Mouse (Mus musculus): Measurements from ENCODE around the gene Fryl.

The Fryl gene

DNA sequence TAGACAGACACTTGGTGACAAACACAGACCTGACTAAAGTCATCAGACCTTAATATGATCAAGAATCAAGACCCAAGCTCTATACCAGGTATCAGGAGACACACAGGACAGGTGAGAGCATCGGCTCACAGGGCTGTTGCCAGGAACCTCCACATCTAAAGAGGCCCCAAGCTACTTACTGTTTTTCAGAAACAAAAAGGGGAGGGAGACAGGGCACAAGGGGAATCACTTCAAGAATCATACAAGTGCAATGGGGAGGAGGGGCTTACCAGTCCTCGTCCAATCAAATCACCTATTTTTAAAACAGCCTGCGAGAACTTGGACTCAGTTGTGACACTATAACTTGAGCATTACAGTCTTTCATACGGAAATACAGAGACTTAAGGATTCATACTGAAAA is 38.4 kb downstream of the Fryl start:
- no peak for DNase-seq

DNA sequence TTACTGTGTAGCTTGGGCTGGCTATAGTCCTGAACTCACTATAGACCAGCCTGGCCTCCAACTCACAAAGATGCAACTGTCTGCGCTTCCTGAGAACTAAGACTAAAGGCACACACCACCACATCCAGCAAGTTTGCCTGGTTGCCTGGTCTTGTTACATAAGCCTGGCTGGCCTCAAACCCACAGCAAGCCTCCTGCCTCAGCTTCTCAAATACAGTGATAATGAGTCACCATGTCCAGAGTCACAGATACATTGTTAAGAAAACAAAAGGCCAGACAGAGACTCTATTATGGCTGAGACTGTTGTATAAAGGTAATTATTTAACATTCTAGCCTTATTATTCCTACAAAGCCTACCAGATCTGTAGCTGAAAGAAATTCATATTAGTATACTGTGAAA is 39.3 kb downstream of the Fryl start:
- no peak for DNase-seq

DNA sequence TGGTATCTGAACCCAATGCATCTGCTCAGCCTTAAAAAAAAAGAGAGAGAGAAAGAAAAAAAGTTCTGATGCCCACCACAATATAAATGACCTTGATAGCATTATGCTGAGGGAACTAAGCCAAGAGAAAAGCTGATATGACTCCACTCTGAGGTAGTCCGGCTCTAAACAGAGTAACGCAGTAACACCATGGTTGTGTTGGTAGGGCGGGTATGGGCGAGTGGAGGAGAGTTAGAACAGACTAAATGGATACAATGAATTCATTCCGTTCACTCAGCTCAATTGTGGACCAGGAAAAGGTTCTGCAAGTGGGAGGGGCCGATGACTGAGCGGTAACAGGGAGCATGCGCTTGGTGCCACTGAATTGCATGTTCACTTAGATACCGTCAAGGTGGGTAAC is 40.4 kb downstream of the Fryl start:
- DNase-seq, result no peak

GRCm38 (mm10) chr5:73212446-73212845 is 44.0 kb downstream of the Fryl start:
- DNase-seq, result no peak

DNA sequence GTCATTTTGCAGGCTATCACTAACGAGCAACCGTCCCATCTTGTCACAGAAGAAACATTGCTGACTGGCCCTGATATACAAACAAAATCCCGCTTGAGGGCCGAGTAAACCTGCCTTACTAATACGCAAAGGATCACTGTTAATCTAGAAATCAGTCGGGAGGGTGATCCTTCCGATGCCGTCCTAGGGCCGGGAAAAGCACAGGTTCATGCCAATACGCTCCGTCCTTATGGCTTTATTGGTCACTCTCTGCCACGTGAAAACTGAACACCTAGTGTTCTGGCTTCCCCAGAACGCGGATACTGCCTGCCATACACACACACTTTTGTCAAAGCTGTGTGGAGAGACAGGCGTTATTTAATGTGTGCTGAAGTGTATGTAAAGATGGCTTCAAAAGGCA is 44.5 kb downstream of the Fryl start:
- DNase-seq, result no peak

DNA sequence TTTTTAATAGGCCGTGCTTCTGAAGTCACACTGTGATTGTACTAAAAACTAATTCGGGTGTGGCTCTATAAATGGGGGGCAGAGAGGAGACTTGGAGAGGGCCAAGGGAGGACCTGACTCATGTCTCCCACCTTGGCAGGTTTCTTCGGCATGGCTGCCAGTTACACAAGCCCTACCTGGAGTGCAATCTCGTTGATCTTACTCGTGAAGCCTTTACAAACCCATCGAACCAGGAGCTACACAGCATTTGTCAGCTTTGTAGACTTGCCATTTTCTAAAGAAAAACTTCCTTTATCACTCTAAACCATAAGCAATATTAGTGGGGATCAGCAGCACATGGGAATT is 45.5 kb downstream of the Fryl start:
- no peak for DNase-seq

- DNase-seq, result no peak
Observed at GRCm38 (mm10) chr5:73210127-73210970, 46.1 kb downstream of the Fryl start.

DNA sequence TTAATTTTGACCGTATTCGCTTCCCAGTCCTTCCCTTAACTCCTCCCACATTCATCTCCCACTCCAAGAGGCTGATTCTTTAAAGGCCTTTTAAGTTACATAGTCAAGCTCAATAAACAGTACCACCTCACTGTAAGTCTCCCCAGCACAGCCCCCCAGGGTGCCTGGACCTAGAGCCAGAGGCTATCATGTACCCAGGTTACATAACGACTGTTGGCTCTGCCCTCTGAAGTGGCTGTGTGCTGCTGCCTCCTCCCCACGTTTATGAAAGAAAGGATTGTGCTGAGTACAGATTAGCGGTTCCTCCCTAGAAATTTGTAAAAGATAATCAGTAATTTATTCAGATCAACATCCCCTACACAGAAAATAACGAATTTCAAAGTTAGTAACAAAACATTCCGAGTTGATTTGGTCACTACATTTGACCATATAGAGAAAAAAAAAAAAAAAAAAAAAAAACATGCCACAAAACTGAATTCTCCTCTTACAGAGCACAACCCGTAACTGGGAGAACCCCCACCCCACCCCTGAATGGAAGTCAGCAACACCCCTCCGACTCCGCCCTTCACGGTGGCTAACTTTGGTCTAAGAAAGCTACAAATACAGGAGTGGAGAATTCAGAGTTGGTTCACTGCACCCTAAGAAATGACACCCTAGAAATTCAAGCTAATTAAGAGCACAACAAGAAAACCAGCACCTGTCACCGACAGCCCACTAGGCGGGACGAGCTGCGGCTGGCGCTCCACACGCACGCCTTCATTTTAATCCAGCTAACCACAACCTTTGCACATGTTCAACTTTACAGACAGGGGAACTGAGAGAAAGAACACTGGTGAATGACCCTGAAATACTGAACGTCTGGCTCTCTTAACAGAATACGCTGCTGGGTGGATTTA is 47.0 kb downstream of the Fryl start:
- peak; percentile 30 to 35 for DNase-seq

GRCm38 (mm10) chr5:73208645-73209044 is 47.8 kb downstream of the Fryl start:
- DNase-seq, result no peak

GRCm38 (mm10) chr5:73206722-73207121 is 49.7 kb downstream of the Fryl start:
- no peak for DNase-seq

GRCm38 (mm10) chr5:73205996-73206629 is 50.3 kb downstream of the Fryl start:
- DNase-seq, result no peak

DNA sequence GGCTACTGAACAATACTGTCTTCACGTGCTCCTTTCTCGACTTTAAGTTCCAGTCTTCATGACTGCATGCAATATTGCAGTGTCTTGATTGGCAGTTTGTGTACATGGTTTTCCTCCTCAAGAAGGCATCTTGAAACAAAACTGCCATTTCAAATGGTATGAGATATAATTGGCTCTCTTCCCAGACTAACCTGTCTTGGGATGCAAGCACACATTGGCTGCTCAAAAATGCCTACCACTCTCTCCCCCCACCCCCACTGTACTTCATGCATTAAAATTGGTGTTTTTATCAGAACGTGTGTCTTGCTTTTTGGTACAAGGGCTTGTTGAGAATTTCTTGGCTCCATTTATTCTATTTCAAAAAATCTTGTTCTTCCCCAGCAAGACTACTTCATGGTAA is 51.4 kb downstream of the Fryl start:
- DNase-seq, result no peak

DNA sequence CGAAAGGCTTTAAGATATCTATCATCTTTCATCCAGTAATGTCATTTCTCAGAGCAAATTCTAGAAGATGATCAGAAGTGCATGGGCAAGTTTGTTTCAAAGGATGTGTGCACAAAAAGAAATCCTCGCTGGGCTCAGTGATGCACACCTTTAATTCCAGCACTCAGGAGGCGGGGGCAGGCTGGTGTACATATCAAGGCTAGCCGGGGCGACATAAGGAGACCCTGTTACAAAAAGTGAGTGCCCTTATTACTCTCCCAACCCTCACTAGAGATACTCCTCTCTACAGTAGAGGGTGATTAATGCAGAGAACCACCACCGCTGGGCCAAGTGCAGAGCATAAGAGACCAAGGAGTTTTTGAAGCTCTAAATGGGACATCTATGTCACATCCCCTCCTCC is 53.9 kb downstream of the Fryl start:
- no peak for DNase-seq

DNA sequence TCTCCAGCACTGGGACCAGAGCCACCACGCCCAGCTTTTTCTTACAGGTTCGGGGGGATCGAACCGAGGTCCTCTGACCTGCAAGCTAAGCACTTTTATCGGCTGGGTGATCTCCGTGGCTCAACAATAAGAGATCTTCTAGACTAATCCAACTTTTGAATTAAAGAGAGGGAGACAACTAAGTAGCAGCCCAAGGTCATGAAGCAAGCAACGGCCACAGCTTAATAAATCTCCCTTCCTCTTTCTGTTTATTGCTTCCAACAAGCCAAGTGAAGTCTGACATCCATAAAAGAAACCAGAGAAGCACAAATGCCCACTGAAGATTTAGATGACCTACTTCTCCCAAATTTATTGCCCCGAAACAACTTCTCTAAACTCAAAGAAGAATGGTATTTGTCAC is 54.3 kb downstream of the Fryl start:
- no peak for DNase-seq

- DNase-seq, result no peak
Observed at GRCm38 (mm10) chr5:73200387-73201384, 55.7 kb downstream of the Fryl start.

GRCm38 (mm10) chr5:73199586-73199985 is 56.8 kb downstream of the Fryl start:
- DNase-seq, result no peak

DNA sequence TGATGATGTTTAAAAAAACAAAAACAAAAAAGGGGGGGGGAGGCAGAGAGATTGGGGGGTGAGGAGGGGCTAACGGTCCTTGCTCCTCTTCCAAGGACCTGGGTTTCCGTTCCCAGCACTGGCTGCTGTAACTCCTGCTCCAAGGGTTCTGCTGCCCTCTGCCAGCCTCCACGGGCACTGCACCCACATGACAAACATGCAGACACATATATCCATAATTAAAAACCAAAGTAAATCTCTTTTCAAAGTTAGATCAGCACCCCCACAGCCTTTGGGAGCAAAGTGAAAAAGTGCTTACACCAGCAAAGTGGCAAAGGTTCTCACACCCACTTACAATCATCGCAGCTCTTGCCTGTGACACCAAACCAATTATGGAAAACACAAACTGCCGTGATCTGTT is 57.7 kb downstream of the Fryl start:
- DNase-seq, result no peak

DNA sequence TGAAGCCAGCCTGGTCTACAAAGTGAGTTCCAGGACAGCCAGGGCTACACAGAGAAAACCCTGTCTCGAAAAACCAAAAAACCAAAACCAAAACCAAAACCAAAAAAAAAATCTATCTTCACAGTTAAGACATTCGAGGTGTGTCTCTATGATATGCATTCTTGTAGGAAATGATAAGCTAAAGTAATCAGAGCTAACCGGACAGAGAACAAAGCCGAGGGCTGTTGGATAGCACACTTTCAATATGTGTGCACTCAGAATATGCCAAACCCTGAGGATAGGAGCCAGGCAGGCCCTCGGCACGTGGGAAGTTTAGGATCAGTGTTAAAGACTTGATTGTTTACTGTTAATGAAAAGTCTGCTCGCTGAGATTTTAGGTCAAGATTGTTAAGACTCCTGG is 58.6 kb downstream of the Fryl start:
- no peak for DNase-seq

DNA sequence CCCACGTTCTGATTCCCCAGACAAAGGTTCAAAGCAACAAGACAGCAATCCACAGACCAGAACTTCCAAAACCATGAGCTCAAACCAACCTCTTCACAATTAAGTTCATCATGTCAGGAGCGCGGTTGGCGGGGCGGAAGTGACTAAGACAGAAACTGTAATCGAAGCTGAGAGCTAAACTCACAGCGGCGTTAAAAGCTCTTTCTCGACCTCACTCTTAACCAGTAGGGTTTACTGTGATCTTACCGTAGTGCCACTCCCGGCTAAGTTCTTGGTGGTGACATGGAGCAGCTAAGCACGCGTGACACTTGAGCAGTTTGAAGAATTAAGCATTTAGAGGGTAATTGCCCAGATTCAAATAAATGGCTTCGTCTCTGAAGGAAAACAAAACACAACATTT is 61.7 kb downstream of the Fryl start:
- DNase-seq, result no peak

GRCm38 (mm10) chr5:73194083-73194570 is 62.3 kb downstream of the Fryl start:
- no peak for DNase-seq

GRCm38 (mm10) chr5:73193627-73194026 is 62.8 kb downstream of the Fryl start:
- DNase-seq, result no peak

GRCm38 (mm10) chr5:73192870-73193576 is 63.4 kb downstream of the Fryl start:
- DNase-seq, result no peak
